Mouse (Mus musculus) midbrain, embryonic 15.5 days (tissue): ENCODE results near the gene Fhad1. TPM values are rescaled to one million over a fixed set of nuclear protein-coding genes. Genes with fewer than 3 reads are reported as not detected.
"Not testable (repeated sequence)": the region's sequence is repeated elsewhere in the genome, so short reads cannot be mapped to it uniquely, and the experiment has no call there.

Source experiments
- ATAC-seq: fragments of 200-750 bp; cut with Nextera tagmentation; replicated peaks from 2 replicates; pipeline ENCODE4 v1.8.0; 2017; ENCODE audit warnings: moderate TSS enrichment
- H3K27ac ChIP-seq: fragments of 300-500 bp; sonication (generic); 2 replicates; pipeline ENCODE4 v1.5.1; 2015; ENCODE audit warnings: mild to moderate bottlenecking, inconsistent platforms
- H3K27me3 ChIP-seq: fragments of 300-500 bp; sonication (generic); replicated peaks from 2 replicates; pipeline ENCODE4 v1.6.1; 2015; ENCODE audit warnings: inconsistent platforms
- H3K36me3 ChIP-seq: fragments of 300-500 bp; sonication (generic); replicated peaks from 2 replicates; pipeline ENCODE4 v1.6.1; 2015; ENCODE audit warnings: inconsistent platforms
- H3K4me1 ChIP-seq: fragments of 300-500 bp; sonication (generic); 2 replicates; pipeline ENCODE4 v1.6.1; 2015; ENCODE audit warnings: inconsistent platforms
- H3K4me2 ChIP-seq: fragments of 300-500 bp; sonication (generic); 2 replicates; pipeline ENCODE4 v1.6.1; 2015; ENCODE audit warnings: inconsistent platforms, mild to moderate bottlenecking, moderate library complexity
- H3K4me3 ChIP-seq: fragments of 300-500 bp; sonication (generic); 2 replicates; pipeline ENCODE4 v1.5.1; 2015; ENCODE audit warnings: mild to moderate bottlenecking, inconsistent platforms
- H3K9ac ChIP-seq: fragments of 300-500 bp; sonication (generic); 2 replicates; pipeline ENCODE4 v1.6.1; 2015; ENCODE audit warnings: mild to moderate bottlenecking, inconsistent platforms
- H3K9me3 ChIP-seq: fragments of 300-500 bp; sonication (generic); 2 replicates; pipeline ENCODE4 v1.6.1; 2016; ENCODE audit warnings: inconsistent platforms
- WGBS: fragments of 180-500 bp; shearing (Covaris S2); methylation state at CpG from one replicate; pipeline ENCODE4 v1.1.7; 2015; ENCODE audit warnings: mixed read lengths; 5-methylcytosine and 5-hydroxymethylcytosine counted together
- polyA plus RNA-seq: library from polyadenylated mRNA; unstranded; fragments of >200 nt; fragmentation: Nextera tagmentation; extraction: Ambion mirVana; gene quantifications from 2 replicates; pipeline ENCODE4 v1.2.1, GENCODE M21; 2015

Fhad1 gene
- polyA plus RNA-seq, 1 experiment from 2014 or later, result 4.2 TPM

DNA sequence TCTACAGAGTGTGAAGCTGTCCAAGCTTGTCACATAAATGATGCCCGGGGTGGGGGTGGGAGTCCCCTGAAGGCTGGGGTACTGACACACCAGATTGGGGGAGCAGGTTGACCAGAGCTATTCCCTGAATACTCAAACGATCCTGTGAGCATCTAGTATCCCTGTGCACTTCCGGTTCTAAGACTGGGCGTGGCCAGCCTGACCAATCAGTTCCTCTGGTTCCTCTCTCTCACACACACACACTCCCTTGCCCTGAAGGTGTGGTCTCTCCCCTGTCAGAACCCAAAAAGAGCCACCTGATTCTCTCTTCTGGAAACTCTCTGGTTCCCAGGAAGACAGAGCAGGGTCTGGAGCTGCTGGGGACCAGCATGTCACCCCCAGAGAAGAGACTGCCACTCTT lies 38.4 kb upstream of the Fhad1 start:
- H3K27ac ChIP-seq, result no peak overlapping the region
- WGBS, result 83% methylated on average over 4 of the region's 4 CpGs
- H3K9ac ChIP-seq, result no peak overlapping the region
- H3K4me3 ChIP-seq, result no peak overlapping the region
- ATAC-seq, result no peak
- no peak overlapping the region for H3K4me2 ChIP-seq
- H3K27me3 ChIP-seq, result no peaks in the 10 kb centered on the region
- H3K36me3 ChIP-seq, result no peaks in the 10 kb centered on the region
- H3K9me3 ChIP-seq, result no peaks in the 10 kb centered on the region
- H3K4me1 ChIP-seq, result 0 out of 2 replicates have a peak, but pooled peaks cover 3% of the 10 kb centered on the region

DNA sequence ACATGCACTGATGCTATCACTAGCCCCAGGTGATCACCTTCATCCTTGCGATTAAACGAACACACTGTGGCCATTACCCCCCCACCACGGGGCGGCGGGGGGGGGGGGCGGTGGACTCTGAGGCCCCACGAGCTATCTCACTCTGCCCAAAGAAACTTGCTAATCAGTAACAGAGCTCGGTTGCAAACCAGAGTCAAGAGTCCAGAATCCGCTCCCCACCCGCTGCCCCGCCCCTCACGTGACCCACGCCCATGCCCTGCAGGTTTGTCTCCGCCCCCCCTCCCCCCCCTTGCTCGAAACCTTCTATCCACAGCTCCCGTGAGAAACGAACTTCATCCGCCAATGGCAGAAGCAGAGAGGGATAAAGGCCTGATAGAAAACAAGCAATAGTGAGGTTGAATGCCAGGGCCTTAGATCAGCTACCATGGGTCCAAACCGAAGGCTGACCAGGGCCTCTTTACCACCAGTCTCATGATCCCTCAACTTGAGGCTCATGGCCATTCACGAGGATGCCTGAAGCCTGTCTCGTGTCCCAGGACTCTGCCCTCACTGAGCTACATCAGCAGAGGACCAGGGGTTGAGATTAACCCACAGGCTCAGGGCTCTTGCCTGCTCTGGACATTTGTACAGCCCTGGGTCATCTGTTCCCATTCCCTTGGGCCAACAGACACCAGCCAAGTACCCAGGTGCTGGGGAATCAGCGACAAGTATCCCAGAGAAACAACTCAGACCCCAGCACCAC lies 37.7 kb upstream of the Fhad1 start:
- Histone ChIP-seq H3K9me3 (no peaks in the 10 kb centered on the region), H3K4me1 (0 out of 2 replicates have a peak, but pooled peaks cover 2% of the 10 kb centered on the region), H3K9ac (no peak overlapping the region), H3K4me2 (no peak overlapping the region), H3K4me3 (no peak overlapping the region), H3K27me3 (no peaks in the 10 kb centered on the region), H3K27ac (no peak overlapping the region), H3K36me3 (no peaks in the 10 kb centered on the region)
- 59% methylated on average over 22 of the region's 22 CpGs for WGBS
- ATAC-seq, result no peak

DNA sequence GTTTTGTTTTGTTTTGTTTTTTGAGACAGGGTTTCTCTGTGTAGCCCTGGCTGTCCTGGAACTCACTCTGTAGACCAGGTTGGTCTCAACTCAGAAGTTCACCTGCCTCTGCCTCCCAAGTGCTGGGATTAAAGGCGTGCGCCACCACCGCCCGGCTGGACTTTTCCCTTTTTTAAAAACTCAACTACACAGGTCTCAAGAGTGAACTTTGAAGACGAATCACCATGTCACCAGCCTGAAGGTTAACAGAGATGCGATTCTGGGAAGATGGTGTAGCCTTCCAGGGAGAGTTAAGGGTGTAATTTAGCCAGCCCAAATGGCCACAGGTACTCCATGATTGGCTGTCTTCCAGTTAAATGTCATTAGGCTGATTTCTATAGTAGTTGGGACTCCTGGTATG lies 37.0 kb upstream of the Fhad1 start:
- H3K4me1 ChIP-seq, H3K4me2 ChIP-seq, ATAC-seq, H3K27me3 ChIP-seq, H3K27ac ChIP-seq, H3K36me3 ChIP-seq, H3K9ac ChIP-seq, H3K4me3 ChIP-seq, H3K9me3 ChIP-seq: not testable (repeated sequence)
- 96% methylated on average over 6 of the region's 6 CpGs for WGBS

DNA sequence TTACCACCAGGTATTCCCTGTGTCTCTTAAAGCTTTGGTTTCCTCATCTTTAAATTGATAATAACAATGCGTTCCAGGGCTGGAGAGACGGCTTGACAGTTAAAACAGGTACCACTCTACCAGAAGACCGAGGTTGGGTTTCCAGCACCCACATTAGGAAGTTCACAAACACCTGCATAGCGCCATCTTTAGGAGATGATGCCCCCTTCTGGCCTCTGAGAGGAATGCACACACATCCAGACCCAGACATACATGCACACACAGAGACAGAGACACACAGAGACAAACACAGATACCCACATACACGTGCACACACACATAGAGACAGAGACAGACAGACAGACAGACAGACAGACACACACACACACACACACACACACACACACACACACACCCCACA lies 35.1 kb upstream of the Fhad1 start:
- 97% methylated on average over 5 of the region's 5 CpGs for WGBS
- H3K4me3 ChIP-seq, result no peak overlapping the region
- H3K9ac ChIP-seq, result no peak overlapping the region
- no peaks in the 10 kb centered on the region for H3K4me1 ChIP-seq
- no peak overlapping the region for H3K4me2 ChIP-seq
- H3K9me3 ChIP-seq, result no peaks in the 10 kb centered on the region
- no peaks in the 10 kb centered on the region for H3K36me3 ChIP-seq
- H3K27ac ChIP-seq, result no peak overlapping the region
- H3K27me3 ChIP-seq, result no peaks in the 10 kb centered on the region
- no peak for ATAC-seq

DNA sequence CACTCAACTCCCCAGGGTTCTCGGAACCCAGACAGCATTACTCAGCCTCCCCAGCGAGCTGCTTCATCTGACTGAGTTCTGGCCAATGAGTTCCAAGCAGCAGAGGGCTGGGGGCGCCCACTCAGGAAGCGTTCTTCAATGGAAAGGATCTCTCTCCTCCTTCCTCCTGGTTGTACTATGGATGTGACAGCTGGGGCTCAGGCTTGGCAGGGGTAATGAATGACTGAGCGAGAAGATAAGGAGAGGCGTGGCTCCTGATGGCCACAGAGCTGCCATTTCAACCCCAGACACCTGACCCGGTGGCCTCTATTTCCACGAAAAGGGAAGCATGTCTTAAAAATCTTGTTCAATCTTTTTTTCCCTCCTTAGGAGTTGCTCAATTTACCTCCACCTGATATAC lies 33.5 kb upstream of the Fhad1 start:
- no peaks in the 10 kb centered on the region for H3K9me3 ChIP-seq
- H3K27me3 ChIP-seq, result no peaks in the 10 kb centered on the region
- H3K4me3 ChIP-seq, result no peak overlapping the region
- H3K4me2 ChIP-seq, result no peak overlapping the region
- no peaks in the 10 kb centered on the region for H3K4me1 ChIP-seq
- no peak for ATAC-seq
- no peak overlapping the region for H3K9ac ChIP-seq
- H3K36me3 ChIP-seq, result no peaks in the 10 kb centered on the region
- H3K27ac ChIP-seq, result no peak overlapping the region
- WGBS, result 75% methylated on average over 8 of the region's 8 CpGs

DNA sequence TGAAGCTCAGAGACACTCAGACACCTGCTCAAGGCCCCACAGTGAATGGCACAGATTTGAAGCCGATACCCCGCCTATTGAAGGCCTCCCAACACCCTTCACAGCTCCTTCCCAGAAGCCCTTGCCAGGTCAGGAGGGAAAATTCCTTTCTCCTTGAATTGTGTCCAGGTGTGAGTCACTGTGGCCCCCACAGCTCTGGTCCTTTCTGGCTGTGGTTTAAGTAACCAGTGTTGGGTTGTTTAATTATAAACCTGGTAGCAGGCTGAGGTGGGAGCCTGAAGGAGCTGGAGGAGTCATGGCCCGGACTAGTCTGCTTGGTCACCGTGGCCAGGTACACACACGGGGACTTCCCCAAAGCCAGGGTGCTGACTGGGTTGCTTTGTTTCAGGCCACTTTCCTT lies 32.1 kb upstream of the Fhad1 start:
- no peak overlapping the region for H3K4me3 ChIP-seq
- ATAC-seq, result no peak
- 92% methylated on average over 5 of the region's 5 CpGs for WGBS
- H3K4me1 ChIP-seq, result no peaks in the 10 kb centered on the region
- H3K9ac ChIP-seq, result no peak overlapping the region
- no peaks in the 10 kb centered on the region for H3K27me3 ChIP-seq
- H3K36me3 ChIP-seq, result no peaks in the 10 kb centered on the region
- H3K9me3 ChIP-seq, result no peaks in the 10 kb centered on the region
- no peak overlapping the region for H3K27ac ChIP-seq
- no peak overlapping the region for H3K4me2 ChIP-seq

DNA sequence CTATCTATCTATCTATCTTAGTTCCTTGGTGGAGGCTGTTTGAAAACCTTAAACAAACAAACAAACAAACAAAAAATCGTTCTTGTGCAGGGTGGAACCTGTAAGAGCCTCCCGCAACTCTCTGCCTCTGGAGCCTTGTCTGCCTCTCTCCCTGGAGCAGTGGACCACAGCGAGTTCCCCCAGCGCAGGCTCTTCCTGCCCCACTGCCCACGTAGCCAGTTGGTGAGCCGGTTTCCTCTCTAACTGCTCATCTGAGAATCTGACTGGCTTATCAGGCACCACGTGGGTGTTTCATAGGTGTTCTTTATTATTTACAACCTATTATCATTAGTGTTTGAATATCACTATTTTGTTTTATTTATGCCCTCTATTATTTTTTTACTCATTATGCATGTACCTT lies 31.6 kb upstream of the Fhad1 start:
- 83% methylated on average over 7 of the region's 7 CpGs for WGBS
- Histone ChIP-seq H3K36me3 (no peaks in the 10 kb centered on the region), H3K4me2 (no peak overlapping the region), H3K9ac (no peak overlapping the region), H3K9me3 (no peaks in the 10 kb centered on the region), H3K4me1 (no peaks in the 10 kb centered on the region), H3K27ac (no peak overlapping the region), H3K4me3 (no peak overlapping the region), H3K27me3 (no peaks in the 10 kb centered on the region)
- ATAC-seq, result no peak

DNA sequence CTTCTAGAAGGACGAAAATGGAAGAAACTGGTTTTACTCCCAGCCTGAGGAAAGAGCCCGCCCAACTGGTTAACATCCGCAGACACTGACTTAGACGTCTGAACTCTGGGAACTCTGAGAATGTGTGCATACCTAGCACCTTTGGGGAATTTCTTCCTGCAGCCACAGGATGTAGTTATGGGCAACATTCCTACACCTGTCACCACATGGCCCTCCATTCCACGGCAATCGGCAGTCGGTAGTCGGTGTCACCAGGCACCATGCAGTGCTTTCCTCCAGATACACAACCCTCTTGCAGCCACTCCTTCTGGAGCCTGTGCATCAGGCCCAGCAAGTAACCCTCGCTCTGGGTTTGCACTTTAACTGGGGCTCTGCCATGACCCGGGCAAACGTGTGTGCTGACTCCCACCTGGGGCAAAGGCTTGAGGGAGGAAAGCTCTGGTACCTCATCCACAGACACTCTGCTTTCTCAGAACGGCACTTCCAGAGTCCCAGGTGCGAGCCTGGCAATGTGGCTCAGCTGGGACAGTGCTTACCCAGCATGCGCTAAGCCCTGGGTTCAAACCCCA lies 30.8 kb upstream of the Fhad1 start:
- Histone ChIP-seq H3K9me3 (no peaks in the 10 kb centered on the region), H3K9ac (no peak overlapping the region)
- WGBS, result 86% methylated on average over 14 of the region's 14 CpGs

DNA sequence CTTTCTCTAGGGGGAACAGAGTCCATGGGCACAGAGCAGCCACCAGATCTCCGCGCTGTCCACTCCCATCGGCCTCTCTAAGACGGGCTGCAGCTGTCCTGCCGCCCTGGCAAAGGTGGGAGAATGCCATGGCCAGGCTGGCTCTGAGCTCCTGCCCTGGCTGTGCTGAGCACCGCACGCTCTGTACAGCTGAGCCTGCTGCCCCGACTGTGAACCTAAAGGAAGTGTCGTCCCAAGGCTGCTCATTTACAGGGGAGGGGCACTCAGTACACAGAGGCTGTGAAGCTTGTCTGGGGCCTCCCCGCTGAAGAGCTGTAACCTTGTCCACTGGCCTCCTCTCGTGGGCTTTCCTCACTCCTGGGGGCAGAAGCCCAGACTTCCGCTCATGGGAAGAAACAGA lies 29.6 kb upstream of the Fhad1 start:
- H3K4me2 ChIP-seq, result no peak overlapping the region
- no peaks in the 10 kb centered on the region for H3K27me3 ChIP-seq
- no peaks in the 10 kb centered on the region for H3K9me3 ChIP-seq
- H3K4me1 ChIP-seq, result no peaks in the 10 kb centered on the region
- no peaks in the 10 kb centered on the region for H3K36me3 ChIP-seq
- WGBS, result 77% methylated on average over 12 of the region's 12 CpGs
- no peak overlapping the region for H3K4me3 ChIP-seq
- no peak for ATAC-seq
- H3K27ac ChIP-seq, result no peak overlapping the region
- no peak overlapping the region for H3K9ac ChIP-seq

More for the DNA sequence above, 30.8 kb upstream of the Fhad1 start:
- Histone ChIP-seq H3K4me2 (no peak overlapping the region), H3K4me3 (no peak overlapping the region), H3K27me3 (no peaks in the 10 kb centered on the region), H3K27ac (no peak overlapping the region), H3K36me3 (no peaks in the 10 kb centered on the region), H3K4me1 (no peaks in the 10 kb centered on the region)
- no peak for ATAC-seq

DNA sequence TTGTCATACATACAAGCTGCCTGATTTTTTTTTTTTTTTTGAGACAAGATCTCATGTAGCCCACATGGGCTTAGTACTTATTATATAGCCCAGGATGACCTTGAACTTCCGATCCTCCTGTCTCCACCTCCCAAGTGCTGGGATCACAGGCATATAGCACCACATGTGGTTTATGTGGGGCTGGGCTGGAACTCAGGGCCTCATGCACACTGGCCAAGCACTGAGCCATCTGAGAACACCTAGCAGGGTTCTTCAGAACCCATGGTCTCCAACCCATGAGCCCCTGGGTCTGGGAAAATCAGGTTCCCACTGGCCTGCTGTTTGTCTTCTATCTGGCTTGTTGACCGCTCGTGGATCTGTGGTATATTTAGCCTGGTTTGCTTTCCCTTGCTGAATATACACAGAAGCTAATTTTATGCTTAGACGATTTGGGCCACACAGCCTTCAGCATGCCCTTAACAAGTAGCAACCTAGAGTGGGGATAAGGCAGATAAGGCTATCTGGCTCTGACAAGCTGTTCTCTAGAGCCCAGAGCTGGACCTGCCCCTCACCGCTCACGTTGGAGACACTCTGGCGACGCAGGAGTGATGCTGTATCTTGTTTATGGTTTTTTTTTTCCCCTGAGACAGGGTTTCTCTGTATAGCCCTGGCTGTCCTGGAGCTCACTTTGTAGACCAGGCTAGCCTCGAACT lies 24.9 kb upstream of the Fhad1 start:
- no peaks in the 10 kb centered on the region for H3K4me1 ChIP-seq
- no peak for ATAC-seq
- WGBS, result 91% methylated on average over 9 of the region's 9 CpGs
- no peak overlapping the region for H3K9ac ChIP-seq
- H3K36me3 ChIP-seq, result no peaks in the 10 kb centered on the region
- H3K27me3 ChIP-seq, result no peaks in the 10 kb centered on the region
- H3K9me3 ChIP-seq, result no peaks in the 10 kb centered on the region
- no peak overlapping the region for H3K4me2 ChIP-seq
- no peak overlapping the region for H3K27ac ChIP-seq
- no peak overlapping the region for H3K4me3 ChIP-seq

DNA sequence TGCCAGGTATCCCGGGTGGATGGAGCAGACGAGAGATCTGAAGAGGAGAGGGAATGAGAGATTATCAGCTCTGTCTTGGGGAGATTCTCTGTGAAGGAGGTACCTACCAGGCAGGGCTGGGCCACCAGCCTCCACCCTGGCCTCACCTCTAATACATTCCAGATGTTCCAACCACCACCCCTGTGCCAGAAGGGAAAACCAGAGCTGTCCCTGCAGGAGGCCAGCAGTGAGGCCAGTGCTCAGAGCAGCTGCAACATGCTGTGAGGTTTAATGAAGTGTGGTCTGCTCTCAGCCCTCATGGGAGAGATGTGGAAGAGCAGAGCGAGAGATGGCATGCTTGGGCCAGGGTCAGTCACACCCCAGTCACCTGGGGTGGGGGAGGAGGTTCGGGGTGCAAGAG lies 23.0 kb upstream of the Fhad1 start:
- no peaks in the 10 kb centered on the region for H3K27me3 ChIP-seq
- H3K4me2 ChIP-seq, result no peak overlapping the region
- no peak for ATAC-seq
- H3K4me1 ChIP-seq, result no peaks in the 10 kb centered on the region
- H3K9ac ChIP-seq, result no peak overlapping the region
- H3K9me3 ChIP-seq, result no peaks in the 10 kb centered on the region
- H3K36me3 ChIP-seq, result no peaks in the 10 kb centered on the region
- no peak overlapping the region for H3K27ac ChIP-seq
- WGBS, result 54% methylated on average over 4 of the region's 4 CpGs
- no peak overlapping the region for H3K4me3 ChIP-seq

DNA sequence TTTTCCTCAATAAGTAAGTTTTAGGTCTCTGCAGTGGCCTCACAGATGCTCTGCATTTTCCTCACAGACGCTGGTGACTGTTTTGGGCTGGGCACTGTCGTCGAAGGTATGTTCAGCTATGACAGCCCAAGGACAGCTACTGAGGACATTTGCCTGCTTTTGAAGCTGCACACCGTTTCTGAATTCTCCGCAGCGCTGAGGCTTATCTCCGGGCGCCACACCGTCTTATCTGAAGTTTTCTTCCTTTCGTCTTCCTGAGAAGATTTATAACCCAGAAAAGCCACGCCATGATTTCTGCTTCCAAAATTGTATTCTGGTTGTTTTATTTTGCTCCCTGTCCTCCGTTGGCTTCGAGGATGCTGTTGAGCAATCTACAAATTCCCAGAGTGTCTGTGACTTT lies 13.7 kb upstream of the Fhad1 start:
- H3K4me3 ChIP-seq, result no peak overlapping the region
- no peaks in the 10 kb centered on the region for H3K27me3 ChIP-seq
- H3K4me2 ChIP-seq, result no peak overlapping the region
- H3K9me3 ChIP-seq, result no peaks in the 10 kb centered on the region
- H3K36me3 ChIP-seq, result no peaks in the 10 kb centered on the region
- WGBS, result 86% methylated on average over 13 of the region's 13 CpGs
- no peak for ATAC-seq
- H3K27ac ChIP-seq, result no peak overlapping the region
- no peaks in the 10 kb centered on the region for H3K4me1 ChIP-seq
- H3K9ac ChIP-seq, result no peak overlapping the region

DNA sequence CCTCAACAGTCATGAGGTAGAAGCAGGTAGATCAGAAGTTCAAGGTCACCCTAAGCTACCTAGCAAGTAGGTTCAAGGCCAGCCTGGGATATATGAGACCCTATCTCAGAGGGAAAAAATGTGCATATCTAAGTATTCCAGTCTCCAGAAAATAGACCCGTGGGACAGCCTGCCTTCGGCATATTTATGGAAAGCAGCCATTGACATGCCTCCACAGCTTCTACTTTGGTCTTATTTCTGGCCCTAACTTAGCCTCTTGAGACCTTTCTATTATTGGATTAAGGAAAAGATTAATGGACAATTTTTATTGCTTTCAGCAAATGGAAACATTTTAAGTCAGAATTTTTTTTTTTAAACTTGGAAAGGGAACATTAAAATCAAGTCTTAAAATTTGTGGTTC lies 12.1 kb upstream of the Fhad1 start:
- WGBS, result 86% methylated on average over 2 of the region's 2 CpGs
- no peak overlapping the region for H3K9ac ChIP-seq
- no peaks in the 10 kb centered on the region for H3K4me1 ChIP-seq
- H3K4me2 ChIP-seq, result no peak overlapping the region
- no peak overlapping the region for H3K4me3 ChIP-seq
- no peak for ATAC-seq
- H3K27ac ChIP-seq, result no peak overlapping the region
- no peaks in the 10 kb centered on the region for H3K27me3 ChIP-seq
- H3K36me3 ChIP-seq, result no peaks in the 10 kb centered on the region
- H3K9me3 ChIP-seq, result no peaks in the 10 kb centered on the region
